Mouse (Mus musculus) hindbrain, embryonic 12.5 days (tissue): ENCODE measurements around the gene Xrn1. TPM values are rescaled to one million over a fixed set of nuclear protein-coding genes. Genes with fewer than 3 reads are reported as not detected.
A peak's percentile ranks its signal among the peaks of the same experiment; 100 is the strongest.
"Not testable (repeated sequence)": the region's sequence is repeated elsewhere in the genome, so short reads cannot be mapped to it uniquely, and the experiment has no call there.

Experiments used
- ATAC-seq: fragments of 200-750 bp; cut with Nextera tagmentation; 2 replicates; pipeline ENCODE4 v1.8.0; 2017; ENCODE audit warnings: moderate TSS enrichment; ENCODE audit not compliant: low FRiP score
- H3K27ac ChIP-seq: fragments of 300-500 bp; sonication (generic); 2 replicates; pipeline ENCODE4 v1.5.1; 2016; ENCODE audit warnings: mild to moderate bottlenecking
- H3K27me3 ChIP-seq: fragments of 300-500 bp; sonication (generic); 2 replicates; pipeline ENCODE4 v1.6.1; 2016; ENCODE audit warnings: mild to moderate bottlenecking
- H3K36me3 ChIP-seq: fragments of 300-500 bp; sonication (generic); 2 replicates; pipeline ENCODE4 v1.6.1; 2016; ENCODE audit warnings: mild to moderate bottlenecking
- H3K4me1 ChIP-seq: fragments of 300-500 bp; sonication (generic); 2 replicates; pipeline ENCODE4 v1.6.1; 2016
- H3K4me2 ChIP-seq: fragments of 300-500 bp; sonication (generic); replicated peaks from 2 replicates; pipeline ENCODE4 v1.6.1; 2016; ENCODE audit warnings: mild to moderate bottlenecking
- H3K4me3 ChIP-seq: fragments of 300-500 bp; sonication (generic); 2 replicates; pipeline ENCODE4 v1.5.1; 2016; ENCODE audit warnings: mild to moderate bottlenecking
- H3K9ac ChIP-seq: fragments of 300-500 bp; sonication (generic); 2 replicates; pipeline ENCODE4 v1.6.1; 2016; ENCODE audit warnings: mild to moderate bottlenecking, moderate library complexity
- H3K9me3 ChIP-seq: fragments of 300-500 bp; sonication (generic); replicated peaks from 2 replicates; pipeline ENCODE4 v1.6.1; 2016; ENCODE audit warnings: mild to moderate bottlenecking
- WGBS: fragments of 180-500 bp; shearing (Covaris S2); methylation state at CpG from one replicate; pipeline ENCODE4 v1.1.7; 2016; 5-methylcytosine and 5-hydroxymethylcytosine counted together
- polyA plus RNA-seq: library from polyadenylated mRNA; unstranded; fragments of >200 nt; fragmentation: Nextera tagmentation; extraction: Ambion mirVana; gene quantifications from 2 replicates; pipeline ENCODE4 v1.2.1, GENCODE M21; 2016

Xrn1 gene
- 22.9 and 27.4 TPM in 2 replicates for polyA plus RNA-seq

DNA sequence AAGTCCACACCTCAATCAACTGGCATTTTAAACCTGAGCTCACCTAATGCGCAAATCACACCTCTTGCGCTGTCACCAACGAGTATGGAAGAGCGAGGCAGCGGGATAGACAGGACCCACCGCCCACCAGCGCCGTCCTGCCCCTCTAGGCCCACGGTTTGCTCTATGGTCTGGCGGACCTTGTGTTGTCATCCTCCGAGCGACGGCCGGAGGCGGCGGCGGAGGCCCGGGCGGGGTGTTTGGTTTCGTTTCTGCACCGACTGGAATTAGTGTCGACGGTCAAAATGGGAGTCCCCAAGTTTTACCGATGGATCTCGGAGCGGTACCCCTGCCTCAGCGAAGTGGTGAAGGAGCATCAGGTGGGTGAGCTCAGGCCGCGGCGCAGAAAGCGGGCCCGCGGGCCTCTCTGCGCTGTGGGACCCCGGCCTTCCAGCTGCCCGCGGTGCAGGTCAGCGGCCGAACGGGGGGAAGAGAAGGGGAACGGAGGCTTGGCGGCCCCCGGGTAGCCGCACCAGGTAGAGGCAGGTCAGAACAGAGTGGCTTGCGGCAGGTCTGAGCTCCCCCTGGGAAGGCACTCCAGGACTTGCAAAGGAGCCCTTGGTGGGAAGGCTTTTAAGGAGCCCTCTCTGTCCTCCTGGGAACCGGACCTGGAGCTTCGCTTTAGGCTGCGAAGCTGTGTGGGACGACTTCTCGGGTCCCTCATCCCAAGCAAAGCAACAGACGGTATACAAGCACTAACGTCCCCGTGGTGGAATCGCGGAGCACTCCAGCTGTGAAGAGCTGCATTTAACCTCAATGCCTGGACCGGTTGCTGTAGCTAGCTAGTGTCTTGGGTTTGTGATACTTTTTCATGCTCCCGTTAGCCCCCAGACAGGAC is at the start of gene Xrn1:
TSS of gene Xrn1 (plus strand) at position 176 of the 877 bp plus-strand sequence.
- no peaks in the 10 kb centered on the region for H3K27me3 ChIP-seq
- peak; percentile 98 for ATAC-seq
- no peaks in the 10 kb centered on the region for H3K9me3 ChIP-seq
- WGBS: under 1% methylated on average over 57 of the region's 57 CpGs
- peak within 1 kb of the TSS; percentile 92 for H3K4me3 ChIP-seq
- H3K4me1 ChIP-seq: 0 out of 2 replicates have a peak, but pooled peaks cover 4% of the 10 kb centered on the region
- 0 out of 2 replicates have a peak, but pooled peaks cover 3% of the 10 kb centered on the region for H3K36me3 ChIP-seq
- peak within 1 kb of the TSS; percentile 75 for H3K4me2 ChIP-seq
- peak within 1 kb of the TSS; percentile 86 for H3K9ac ChIP-seq
- peak within 1 kb of the TSS; percentile 91 for H3K27ac ChIP-seq

DNA sequence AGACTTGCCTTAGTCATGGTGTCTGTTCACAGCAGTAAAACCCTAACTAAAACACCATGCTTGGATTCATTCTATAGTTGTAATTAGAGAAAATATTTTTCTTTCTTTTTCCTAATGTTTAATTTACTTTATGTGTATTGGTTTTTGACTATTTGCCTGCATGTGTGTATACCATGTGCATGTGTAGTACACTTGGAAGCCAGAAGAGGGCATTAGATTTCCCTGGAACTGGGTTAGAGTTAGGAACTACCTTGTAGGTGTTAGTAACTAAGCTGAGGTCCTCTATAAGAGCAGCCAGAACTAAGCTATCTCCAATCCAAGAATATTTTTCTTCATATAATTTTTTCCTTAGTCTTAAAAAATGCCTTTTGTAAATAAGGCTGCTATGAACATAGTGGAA is 21.7 kb upstream of the Xrn1 start:
- H3K9ac ChIP-seq: no peak overlapping the region
- H3K27me3 ChIP-seq: no peaks in the 10 kb centered on the region
- no peak overlapping the region for H3K27ac ChIP-seq
- H3K9me3 ChIP-seq: no peaks in the 10 kb centered on the region
- no peak overlapping the region for H3K4me2 ChIP-seq
- no peak for ATAC-seq
- no peaks in the 10 kb centered on the region for H3K4me1 ChIP-seq
- peaks cover 20% of the 10 kb centered on the region for H3K36me3 ChIP-seq
- H3K4me3 ChIP-seq: no peak overlapping the region

DNA sequence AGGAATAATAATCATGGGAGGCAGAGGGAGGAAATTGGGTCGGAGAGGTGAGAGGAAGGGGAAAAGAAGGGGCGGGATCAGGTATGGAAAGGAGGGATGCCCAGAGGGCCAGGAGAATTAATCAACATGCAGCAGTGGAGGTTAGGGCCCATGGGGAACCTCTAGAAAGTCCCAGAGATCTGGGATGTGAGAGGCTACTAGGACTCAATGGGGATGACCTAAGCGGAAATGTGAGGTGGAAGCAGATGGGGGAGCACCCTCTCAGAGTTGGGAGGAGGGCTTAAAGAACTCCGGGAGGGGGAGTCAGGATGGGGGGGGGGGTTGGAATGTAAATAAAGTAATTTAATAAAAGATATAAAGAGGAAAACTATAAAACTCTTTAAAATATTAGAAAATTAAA is 902 bp upstream of the Xrn1 start:
- Histone ChIP-seq H3K9ac (no peak overlapping the region), H3K4me2 (peak overlapping the region; percentile 75; the same call in 1 of the 2 replicates), H3K4me3 (no peak overlapping the region), H3K36me3 (0 out of 2 replicates have a peak, but pooled peaks cover 4% of the 10 kb centered on the region), H3K4me1 (0 out of 2 replicates have a peak, but pooled peaks cover 4% of the 10 kb centered on the region), H3K27me3 (no peaks in the 10 kb centered on the region), H3K9me3 (no peaks in the 10 kb centered on the region), H3K27ac (no peak overlapping the region)
- ATAC-seq: no peak
- WGBS: 82% methylated on average over 4 of the region's 4 CpGs

DNA sequence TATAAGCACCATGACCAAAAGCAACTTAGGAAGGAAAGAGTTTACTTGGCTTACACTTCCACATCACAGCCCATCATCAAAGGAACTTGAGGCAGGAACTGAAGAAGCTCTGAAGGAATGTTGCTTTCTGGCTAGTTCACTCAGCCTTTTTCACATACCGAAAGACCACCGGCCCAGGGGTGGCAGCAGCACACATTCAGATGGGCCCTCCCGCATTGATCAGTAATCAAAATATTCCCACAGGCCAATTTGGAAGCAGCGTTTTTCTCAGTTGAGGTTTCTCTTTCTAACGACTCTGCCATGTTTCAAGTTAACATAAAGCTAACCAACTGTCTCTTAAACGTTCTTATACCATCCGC is 355 bp upstream of the Xrn1 start:
- 0 out of 2 replicates have a peak, but pooled peaks cover 4% of the 10 kb centered on the region for H3K4me1 ChIP-seq
- H3K36me3 ChIP-seq: 0 out of 2 replicates have a peak, but pooled peaks cover 3% of the 10 kb centered on the region
- H3K9me3 ChIP-seq: no peaks in the 10 kb centered on the region
- peak; percentile 79 for ATAC-seq
- under 1% methylated on average over 7 of the region's 7 CpGs for WGBS
- H3K4me2 ChIP-seq: peak overlapping the region; percentile 75
- H3K4me3 ChIP-seq: peak overlapping the region; percentile 92
- peak overlapping the region; percentile 4; the same call in 1 of the 2 replicates for H3K9ac ChIP-seq
- no peaks in the 10 kb centered on the region for H3K27me3 ChIP-seq
- no peak overlapping the region; the same call in 1 of the 2 replicates for H3K27ac ChIP-seq

DNA sequence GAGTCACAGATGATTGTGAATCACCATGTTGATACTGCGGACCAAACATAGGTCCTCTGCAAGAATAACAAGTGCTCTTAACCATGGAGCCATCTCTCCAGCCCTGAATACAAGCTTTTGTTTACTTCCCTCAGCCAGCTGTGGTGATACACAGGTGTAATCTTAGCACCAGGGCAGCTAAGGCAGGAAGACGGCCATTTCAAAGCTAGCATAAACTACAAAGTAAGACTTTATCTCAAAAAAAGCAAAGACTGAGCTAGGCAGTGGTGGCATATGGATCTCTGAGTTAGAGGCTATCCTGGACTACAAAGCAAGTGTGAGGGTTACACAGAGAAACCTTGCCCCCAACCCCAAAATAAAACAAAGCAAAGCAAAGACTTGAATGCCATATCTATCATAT is 3.1 kb downstream of the Xrn1 start:
- Histone ChIP-seq H3K9ac (no peak overlapping the region), H3K27ac (no peak overlapping the region), H3K4me1 (0 out of 2 replicates have a peak, but pooled peaks cover 4% of the 10 kb centered on the region), H3K9me3 (no peaks in the 10 kb centered on the region), H3K36me3 (no peaks in the 10 kb centered on the region), H3K4me2 (no peak overlapping the region), H3K27me3 (no peaks in the 10 kb centered on the region), H3K4me3 (no peak overlapping the region)
- ATAC-seq: no peak
- 92% methylated on average over 2 of the region's 2 CpGs for WGBS

DNA sequence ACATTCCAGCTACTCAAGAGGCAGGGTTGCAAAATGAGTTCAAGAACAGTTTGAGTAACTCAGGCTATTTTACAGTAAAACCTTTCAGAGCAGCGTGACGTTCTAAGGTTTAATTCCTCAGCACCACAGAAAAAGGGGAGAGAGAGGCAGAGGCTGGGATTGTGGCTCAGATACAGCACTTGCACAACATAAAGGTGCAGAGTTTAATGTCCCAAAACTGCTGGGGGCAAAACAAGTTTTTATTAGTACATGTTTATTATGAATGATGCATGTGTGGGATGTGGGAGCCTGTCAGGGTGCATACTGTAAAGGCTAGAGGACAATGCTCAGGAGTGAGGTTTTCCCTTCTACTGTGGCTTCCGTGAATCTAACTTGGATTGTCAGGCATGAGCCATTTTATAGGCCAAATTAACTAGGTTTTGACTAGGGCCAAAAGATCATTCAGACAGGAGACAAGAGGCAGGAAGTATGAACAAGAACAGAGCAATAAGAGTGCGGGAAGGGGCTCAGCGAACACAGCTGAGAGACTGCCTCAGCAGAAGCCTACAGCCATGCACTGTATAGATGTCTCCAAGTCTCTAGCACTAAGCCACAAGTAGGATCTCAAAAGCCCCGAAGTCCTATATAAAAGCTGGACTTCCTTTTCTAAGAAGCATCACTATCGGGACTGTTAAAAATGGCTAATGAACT is 3.6 kb downstream of the Xrn1 start:
- H3K4me2 ChIP-seq: no peak overlapping the region
- H3K9ac ChIP-seq: no peak overlapping the region
- no peaks in the 10 kb centered on the region for H3K36me3 ChIP-seq
- no peak overlapping the region for H3K27ac ChIP-seq
- 92% methylated on average over 7 of the region's 7 CpGs for WGBS
- H3K4me1 ChIP-seq: 0 out of 2 replicates have a peak, but pooled peaks cover 4% of the 10 kb centered on the region
- no peaks in the 10 kb centered on the region for H3K27me3 ChIP-seq
- ATAC-seq: no peak
- H3K9me3 ChIP-seq: no peaks in the 10 kb centered on the region
- H3K4me3 ChIP-seq: no peak overlapping the region

DNA sequence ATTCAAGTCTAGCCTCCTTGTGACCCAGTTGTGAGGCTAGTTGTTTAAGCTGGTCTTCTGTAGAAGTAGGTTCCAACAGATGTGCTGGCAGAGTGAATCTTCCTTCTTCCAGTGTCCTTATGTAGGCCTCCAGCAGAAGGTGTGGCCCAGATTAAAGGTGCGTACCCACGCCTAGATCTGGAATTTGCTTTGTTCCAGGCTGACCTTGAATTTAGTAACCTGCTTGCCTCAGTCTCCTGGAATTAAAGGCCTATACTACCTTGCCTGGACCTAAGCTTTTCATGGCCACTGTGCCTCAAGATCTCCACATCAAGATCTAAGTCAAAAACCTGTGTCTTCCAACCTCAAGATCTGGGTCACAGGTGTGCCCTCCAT is 4.2 kb downstream of the Xrn1 start:
- 98% methylated on average over 2 of the region's 2 CpGs for whole genome bisulfite sequencing
- H3K36me3 ChIP-seq, ATAC-seq: not testable (repeated sequence)

DNA sequence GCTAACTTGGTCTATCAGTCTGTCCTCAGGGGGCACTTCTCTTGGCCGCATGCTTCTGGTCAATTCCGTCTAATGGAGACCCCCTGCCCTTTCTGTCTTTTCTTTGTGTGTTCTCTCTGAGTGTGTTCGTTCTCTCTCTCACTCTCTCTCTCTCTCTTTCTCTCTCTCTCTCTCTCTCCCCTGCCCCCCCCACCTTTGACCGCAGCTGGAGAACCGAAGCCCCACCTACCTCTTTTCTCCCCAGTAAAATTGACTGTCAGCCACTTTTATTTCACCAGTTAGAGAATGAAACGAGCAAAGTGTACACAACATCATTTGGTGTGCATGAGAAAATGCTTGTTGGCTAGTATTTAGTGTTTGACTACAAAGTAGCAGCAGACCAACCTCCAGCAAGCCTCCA is 4.7 kb downstream of the Xrn1 start:
- Histone ChIP-seq H3K9ac (no peak overlapping the region), H3K4me3 (no peak overlapping the region), H3K4me2 (no peak overlapping the region), H3K27ac (no peak overlapping the region), H3K4me1 (0 out of 2 replicates have a peak, but pooled peaks cover 4% of the 10 kb centered on the region), H3K27me3 (no peaks in the 10 kb centered on the region), H3K9me3 (no peaks in the 10 kb centered on the region), H3K36me3 (peaks cover 4% of the 10 kb centered on the region; the same call in 1 of the 2 replicates)
- WGBS: 85% methylated on average over 6 of the region's 6 CpGs
- ATAC-seq: no peak

More for the DNA sequence above, 4.2 kb downstream of the Xrn1 start:
- H3K27me3 ChIP-seq, H3K27ac ChIP-seq, H3K4me1 ChIP-seq, H3K4me3 ChIP-seq, H3K9me3 ChIP-seq, H3K9ac ChIP-seq, H3K4me2 ChIP-seq: not testable (repeated sequence)

DNA sequence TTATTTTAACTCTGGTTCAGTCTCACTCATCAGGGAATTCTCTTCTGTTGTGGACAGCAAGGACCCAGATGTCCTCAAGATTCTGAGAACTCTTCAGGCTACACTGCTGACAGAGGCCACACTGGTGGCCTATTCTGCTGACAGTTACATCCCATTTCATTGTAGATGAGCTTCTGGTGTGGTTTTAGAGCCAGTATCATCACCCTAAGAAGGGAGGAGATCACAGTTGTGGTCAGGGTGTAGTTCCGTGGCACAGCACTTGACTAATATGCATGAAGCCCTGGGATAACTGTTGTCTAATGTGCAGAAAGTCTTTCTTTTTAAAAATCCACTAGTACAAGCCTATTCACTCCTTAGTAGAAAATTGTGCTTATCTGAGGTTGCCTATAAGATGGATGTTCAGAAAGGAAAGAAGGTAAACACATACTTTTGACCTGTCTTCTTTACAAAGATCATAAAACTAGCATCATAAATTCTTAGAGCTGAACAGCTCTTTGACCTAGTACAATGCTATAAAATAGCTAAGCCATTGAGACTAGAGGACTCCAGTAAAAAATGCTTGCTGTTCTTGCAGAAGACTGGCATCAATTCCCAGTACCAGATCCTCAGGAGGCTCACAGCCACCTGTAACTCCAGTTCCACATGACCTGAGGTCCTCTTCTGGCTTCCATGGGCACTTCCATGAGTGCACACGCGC is 5.3 kb downstream of the Xrn1 start:
- Histone ChIP-seq H3K9ac (no peak overlapping the region), H3K27ac (no peak overlapping the region), H3K4me1 (0 out of 2 replicates have a peak, but pooled peaks cover 4% of the 10 kb centered on the region), H3K4me3 (no peak overlapping the region), H3K36me3 (peaks cover 10% of the 10 kb centered on the region; the same call in 1 of the 2 replicates), H3K27me3 (no peaks in the 10 kb centered on the region), H3K9me3 (no peaks in the 10 kb centered on the region), H3K4me2 (no peak overlapping the region)
- WGBS: 97% methylated on average over 3 of the region's 3 CpGs
- no peak for ATAC-seq

DNA sequence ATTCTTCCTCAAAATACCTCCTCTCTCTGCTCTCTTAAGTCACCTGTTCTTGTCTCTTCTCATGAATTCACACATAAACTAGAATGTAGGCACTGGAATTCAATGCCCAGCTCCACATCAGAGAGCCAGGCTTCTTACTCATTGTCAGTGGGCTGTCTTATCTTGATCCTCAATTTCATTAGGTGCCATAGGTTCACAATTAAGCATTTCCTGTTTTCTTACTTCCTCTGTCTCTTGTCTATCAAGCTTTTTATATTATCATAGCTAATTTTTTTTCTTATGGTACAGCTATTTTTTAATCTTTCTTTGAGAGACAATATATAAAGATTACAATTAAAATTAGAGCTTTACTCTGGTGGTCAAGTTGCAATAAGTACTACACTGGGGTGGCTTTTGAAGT is 6.5 kb downstream of the Xrn1 start:
- 0 out of 2 replicates have a peak, but pooled peaks cover 4% of the 10 kb centered on the region for H3K4me1 ChIP-seq
- no peaks in the 10 kb centered on the region for H3K9me3 ChIP-seq
- no peak overlapping the region for H3K4me3 ChIP-seq
- peaks cover 16% of the 10 kb centered on the region for H3K36me3 ChIP-seq
- H3K4me2 ChIP-seq: no peak overlapping the region
- no peak overlapping the region for H3K27ac ChIP-seq
- no peak overlapping the region for H3K9ac ChIP-seq
- H3K27me3 ChIP-seq: no peaks in the 10 kb centered on the region
- ATAC-seq: no peak

DNA sequence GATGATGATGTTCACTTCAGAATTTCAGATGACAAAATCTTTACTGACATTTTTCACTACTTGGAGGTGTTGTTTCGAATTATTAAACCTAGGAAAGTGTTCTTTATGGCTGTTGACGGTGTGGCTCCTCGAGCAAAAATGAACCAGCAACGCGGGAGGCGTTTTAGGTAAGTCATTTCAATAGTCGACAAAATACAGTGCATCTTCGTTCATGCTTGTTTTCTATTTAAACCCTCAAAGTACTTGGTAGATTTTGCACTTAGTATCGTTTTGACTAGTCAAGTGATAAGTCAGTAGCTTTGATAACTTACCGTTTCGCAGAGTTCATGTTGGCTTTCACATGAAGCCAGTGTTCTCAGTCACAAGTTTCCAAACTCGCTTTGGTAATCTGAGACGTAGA is 9.5 kb downstream of the Xrn1 start:
- no peaks in the 10 kb centered on the region for H3K27me3 ChIP-seq
- H3K9me3 ChIP-seq: no peaks in the 10 kb centered on the region
- H3K4me1 ChIP-seq: no peaks in the 10 kb centered on the region
- no peak overlapping the region for H3K9ac ChIP-seq
- H3K27ac ChIP-seq: no peak overlapping the region
- no peak overlapping the region for H3K4me3 ChIP-seq
- H3K36me3 ChIP-seq: peaks cover 27% of the 10 kb centered on the region
- WGBS: 95% methylated on average over 13 of the region's 13 CpGs
- no peak overlapping the region for H3K4me2 ChIP-seq
- ATAC-seq: no peak

DNA sequence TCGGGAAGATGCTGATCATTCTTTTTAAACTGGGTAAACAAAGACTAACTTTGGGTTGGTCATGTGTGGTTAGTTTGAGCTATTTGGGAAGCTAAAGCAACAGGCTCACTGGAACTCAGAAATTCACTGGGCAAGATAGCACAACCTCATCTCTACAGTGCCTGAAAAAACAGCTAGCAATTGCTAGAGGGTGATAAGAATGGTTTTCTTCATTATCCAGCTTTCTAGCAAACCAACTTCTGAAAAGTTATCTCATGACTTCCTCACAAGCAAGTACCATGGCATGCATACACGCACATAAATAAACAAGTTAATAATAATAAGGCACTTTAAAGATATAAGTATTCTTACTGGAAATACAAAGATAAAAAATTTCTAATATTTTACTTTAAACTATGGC is 23.7 kb downstream of the Xrn1 start:
- WGBS: 94% methylated on average over 2 of the region's 2 CpGs
- Histone ChIP-seq H3K4me1 (no peaks in the 10 kb centered on the region), H3K4me2 (no peak overlapping the region), H3K27ac (no peak overlapping the region), H3K9me3 (no peaks in the 10 kb centered on the region), H3K4me3 (no peak overlapping the region), H3K9ac (no peak overlapping the region), H3K36me3 (peaks cover 46% of the 10 kb centered on the region), H3K27me3 (no peaks in the 10 kb centered on the region)
- ATAC-seq: no peak
